Mouse (Mus musculus) cerebellum, postnatal 10 days (tissue): ENCODE data around the gene Phf7.
A peak's percentile ranks its signal among the peaks of the same experiment; 100 is the strongest.

Experiments used
- DNase-seq, 2 experiments: peaks; one replicate each; pipeline ENCODE4 v3.0.0; 2021; ENCODE audit warnings: mixed read lengths in 2 of 2

The Phf7 gene

DNA sequence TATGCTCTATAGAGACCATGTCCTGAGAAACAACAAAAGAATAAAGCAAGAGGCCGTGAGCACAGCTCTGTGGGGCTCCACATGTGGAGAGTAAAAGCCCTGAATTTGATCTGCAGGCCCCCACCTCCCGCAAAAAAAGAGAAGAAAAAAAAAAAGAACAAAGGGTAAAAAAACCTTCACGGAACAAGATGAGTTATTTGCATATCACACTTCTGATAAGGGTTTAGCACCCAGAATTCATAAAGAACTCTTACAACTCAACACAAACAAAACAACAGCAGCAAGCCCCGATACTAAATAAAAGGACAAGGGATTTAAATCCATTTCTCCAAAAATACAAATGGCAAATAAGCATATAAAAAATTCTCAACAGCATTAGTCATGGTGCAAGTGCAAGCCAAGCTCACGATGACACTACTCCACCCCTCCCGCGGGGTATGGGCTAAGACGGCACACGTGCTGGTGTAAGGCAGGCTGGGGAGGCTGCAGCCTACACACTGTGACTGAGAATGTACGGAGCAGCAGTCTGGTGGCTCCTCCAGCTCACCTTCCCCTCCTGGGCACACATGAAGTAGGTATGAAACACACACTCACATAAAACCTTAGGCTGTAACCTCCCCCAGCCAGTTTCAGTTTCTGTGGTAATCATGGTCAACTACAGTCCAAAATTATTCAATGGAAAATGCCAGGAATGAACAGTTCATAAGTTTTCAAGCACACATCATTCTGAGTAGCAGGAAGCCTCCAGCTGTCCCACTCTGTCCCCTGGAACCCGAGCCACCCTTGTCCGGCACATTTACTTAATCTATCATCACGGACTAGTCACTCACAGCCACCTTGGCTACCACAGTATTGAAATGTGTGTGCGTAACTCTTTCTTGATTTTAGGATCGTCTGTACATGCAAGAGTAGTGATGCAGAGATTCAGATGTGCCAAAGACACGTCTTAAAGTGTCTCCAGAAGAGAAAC lies 53.3 kb downstream of the Phf7 start:
- peak; percentile 41 to 46 for DNase-seq

- DNase-seq, result peak; percentile 72 to 74
Observed at GRCm38 (mm10) chr14:31195968-31196367, 55.1 kb downstream of the Phf7 start.

DNA sequence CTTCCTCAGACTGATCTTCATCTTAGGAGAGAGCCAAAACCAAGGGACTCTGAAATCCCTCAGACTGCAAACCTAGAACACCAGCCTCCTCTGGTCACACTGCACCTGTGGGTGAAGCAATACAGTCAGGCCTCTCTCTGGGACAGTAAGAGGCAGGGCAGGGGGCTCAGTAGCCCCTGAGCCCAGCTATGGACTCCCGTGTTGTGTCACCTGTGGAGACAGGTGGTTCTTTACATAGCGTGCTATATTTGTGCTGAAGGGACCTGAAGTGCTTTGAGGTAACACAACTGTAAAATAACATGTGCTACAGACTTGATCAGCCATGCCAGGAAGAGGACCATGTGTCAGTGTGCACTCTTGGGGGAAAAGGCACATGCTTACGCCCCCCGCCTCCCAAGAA lies 55.6 kb downstream of the Phf7 start:
- no peak for DNase-seq

DNA sequence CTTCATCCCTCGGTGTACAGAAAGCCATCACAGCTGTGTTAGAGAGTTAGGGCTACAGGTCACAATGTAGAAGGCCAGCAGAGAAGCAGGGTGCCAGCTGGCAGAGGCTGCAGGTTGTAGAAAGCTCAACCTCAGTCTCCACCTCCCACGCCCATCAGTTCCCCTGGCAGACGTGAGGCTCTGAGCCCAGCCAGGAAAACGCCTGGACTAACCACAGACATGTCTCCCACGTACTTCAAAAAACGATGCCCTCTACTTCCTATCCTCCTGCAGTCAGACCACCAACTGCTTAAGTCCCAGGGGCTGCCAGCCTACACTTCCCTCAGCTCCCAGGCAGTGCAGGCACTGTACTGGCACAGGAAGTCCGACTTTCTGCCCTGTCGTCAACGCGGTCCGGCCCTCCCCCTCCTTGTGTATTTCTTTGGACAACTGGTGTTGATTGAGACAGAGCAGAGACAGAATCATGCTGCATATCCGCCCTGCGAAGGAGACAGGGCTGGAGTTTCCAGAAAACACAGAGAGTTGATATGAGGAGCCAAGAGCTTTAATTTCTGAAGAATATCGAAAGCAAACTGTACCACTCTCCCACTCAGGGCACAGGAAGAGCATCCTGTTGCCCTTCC lies 56.1 kb downstream of the Phf7 start:
- DNase-seq, result peak; percentile 64 to 80

- no peak for DNase-seq
Observed at GRCm38 (mm10) chr14:31194441-31194840, 56.7 kb downstream of the Phf7 start.

DNA sequence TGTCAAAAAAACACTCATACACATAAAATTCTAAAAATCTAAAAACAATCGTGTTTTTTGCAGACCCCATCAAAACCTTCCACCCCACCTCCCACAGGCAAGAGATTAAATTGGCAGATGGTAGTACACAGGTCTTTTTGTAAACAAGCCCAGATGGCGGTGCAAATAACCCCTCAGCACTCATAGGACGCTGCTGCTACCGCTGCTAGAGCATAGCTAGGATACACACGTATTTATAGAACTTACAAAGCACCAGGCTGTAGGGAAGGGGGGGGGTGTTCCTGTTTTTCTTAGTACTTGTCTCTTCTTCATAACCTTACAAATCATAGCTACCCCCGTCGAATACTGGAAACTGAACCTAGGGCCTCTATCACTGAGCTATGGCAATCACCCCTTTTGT lies 57.3 kb downstream of the Phf7 start:
- peak; percentile 52 to 60 for DNase-seq

DNA sequence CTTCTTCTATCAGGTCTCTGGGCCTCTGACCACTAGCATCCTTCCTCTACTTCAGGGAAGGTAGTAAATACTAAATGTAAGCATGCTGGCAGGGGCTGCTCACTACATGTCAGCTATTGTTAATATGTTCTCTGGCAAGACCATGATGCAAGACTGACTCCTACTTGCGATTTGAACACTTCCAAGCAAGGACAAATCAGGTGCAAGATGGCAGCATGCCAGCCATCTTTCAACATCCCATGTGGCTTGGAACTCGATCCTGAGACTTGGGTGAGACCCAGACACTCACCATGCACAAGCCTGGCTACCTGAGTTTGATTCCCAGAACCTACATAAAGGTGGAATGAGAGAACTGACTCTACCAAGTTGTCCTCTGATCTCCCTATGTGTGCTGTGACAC lies 59.2 kb downstream of the Phf7 start:
- DNase-seq, result peak; percentile 72 to 73

DNA sequence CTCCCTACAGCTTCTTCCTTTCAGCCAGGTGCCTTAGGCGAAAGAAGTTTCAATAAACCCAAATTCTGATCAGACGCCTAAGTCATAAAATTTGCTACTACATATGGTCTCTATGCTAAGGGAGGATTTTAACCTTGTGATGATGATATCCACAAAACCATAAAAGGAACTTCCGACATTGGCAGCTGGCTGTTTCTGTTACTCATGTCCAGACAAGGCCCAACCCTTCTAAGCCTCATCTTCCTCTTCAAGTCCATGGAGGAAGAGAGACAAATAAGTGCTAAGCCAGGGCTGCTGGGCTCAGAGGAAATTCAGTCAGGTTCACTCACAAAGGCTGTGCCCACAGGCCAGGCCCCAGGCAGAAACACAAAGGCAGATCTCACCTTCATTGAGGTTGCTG lies 61.8 kb downstream of the Phf7 start:
- DNase-seq, result no peak

DNA sequence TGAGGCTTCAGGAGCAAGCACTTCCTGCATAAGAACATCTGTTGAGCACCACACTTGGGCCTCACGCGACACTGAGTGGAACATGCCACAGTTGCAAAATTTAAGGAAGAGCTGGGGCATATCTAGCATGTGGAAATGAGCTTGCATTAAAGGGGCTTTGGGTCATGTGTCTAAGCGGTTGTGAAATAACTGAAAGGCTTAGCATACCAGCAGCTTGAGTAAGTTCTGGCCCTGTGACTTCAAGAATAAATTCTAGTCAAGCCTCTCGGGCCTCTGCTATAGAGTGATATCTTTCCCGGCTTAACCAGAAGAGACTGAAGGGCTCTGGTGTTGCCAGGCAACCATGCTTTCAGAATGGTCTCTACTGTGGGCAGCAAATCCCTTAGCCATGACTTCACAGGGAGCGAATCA lies 62.3 kb downstream of the Phf7 start:
- DNase-seq, result no peak
